Mouse (Mus musculus): ENCODE data around the gene Prrc2b. TPM values are rescaled to one million over a fixed set of nuclear protein-coding genes. Genes with fewer than 3 reads are reported as not detected.

The Prrc2b gene
- polyA plus RNA-seq (2012; ENCODE audit: low replicate concordance): 86.7 and 138 TPM in 2 replicates

DNA sequence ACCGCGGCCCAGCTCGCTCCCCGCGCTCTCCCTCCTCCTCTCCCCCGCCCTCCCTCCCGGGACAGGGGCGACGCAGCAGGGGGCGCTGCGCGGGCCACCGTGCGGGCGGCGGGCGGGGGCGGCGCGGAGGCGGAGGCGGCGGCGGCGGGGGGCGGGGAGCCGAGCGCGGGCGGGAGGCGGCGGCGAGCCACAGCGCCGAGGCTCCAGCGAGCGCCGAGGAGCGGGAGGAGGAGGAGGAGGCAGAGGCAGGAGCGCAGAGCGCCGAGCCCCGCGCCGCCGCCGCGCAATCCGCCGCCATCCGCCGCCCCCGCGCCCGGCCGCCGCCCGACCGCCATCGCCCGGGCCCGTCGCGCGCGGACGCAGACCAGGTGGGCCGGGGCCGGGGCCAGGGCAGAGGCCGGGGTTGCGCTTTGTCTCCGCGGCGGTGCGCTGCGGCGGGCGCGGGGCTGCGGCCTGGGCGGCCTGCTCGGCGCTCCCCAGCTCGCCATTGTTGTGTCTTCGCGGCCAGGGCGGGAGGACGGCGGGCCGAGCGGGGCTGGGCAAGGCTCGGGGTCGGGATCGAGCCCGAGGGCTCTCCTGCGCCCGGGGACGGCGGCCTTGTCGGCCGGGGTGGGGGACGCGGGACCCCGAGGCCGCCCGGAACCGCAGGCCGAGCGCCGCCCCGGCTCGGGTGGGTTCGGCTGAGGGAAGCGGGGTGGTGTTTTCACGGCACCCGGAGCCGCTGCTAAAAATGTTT lies at the start of gene Prrc2b:
Gene Prrc2b (plus strand): TSS at position 159 of the 736 bp plus-strand sequence.

DNA sequence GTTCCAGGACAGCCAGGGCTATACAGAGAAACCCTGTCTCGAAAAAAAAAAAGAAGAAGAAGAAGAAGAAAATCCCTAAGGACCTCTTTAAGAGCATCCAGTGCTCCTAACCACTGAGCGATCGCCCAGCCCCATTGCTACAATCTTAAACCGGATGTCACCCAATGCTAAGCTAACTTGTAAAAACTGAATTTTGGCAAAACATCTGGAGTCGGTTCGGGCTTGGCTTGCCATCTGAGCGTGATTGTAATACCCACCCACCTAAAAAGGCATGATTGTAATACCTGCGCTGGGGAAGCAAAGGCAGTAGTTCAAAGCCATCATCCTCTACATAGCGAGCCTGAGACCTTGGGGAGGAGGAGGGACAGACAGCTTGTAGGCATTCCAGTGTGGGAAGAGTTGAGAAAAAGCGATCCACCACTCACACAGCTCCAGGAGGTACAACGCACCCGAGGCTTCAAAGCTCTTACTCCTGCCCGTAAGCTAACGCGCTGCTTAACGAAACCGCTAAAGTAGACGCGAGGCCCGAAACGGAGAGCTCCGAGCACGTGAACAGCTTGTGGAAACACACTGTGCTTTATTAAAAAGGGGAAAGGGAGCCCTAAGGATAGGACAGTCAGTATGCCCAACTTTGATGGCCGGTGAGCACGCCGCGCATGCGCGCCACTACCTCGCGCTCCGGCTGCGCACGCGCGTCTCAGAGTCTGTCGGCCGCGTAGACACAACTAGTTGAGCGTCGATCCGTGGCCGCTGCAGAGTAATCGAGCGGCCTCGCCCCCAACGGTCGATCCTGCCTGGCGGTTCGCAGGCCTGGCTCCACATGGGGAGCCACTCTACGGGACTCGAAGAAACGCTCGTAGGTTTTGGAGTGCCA lies 85.2 kb downstream of the Prrc2b start, which contains the start of gene Pomt1:
Gene Pomt1 (plus strand): TSS at position 705 of the 874 bp plus-strand sequence.

DNA sequence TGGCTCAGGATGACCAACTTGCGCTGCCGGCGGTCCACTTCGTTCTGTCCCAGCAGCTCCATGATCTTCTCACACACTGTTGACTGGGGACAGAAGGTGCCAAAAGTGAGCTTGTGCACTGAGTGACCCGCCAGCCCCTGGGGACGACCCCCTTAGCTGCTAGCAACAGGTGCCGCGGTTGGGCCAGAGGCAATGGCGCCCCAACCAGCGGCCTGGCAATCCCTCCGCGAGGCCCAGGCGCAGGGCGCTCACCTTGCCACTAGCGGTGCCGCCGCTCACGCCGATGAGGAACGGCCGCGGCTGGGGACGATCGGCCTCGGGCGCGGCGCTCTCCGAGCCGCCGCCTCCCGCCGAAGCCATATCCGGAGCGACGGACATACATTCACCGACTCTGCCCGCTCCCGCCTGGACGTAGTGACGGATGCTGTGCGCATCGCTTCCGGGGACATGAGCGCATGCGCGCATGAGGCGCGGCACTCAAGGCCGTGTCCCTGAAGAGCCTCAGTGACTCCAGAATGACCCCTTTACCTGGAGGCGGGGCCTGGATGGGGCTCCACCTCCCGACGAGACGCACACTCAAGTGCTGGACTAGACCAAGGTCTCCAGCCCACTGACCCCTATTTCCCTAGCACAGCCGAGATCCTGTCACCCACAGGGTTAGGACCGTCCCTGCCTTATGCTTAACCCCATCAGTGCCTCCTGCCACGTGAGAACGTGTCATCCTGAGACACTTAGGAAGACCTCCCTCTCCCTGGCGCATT lies 109.0 kb downstream of the Prrc2b start, which contains the start of gene Uck1:
Gene Uck1 (minus strand): TSS at position 503 of the 761 bp plus-strand sequence.

Other genes with a start within 250 kb of the Prrc2b start
- gene Aif1l, start 200.9 kb upstream of the Prrc2b start, polyA plus RNA-seq (2012; ENCODE audit: low replicate concordance): 0.38 and 0.46 TPM in 2 replicates
- gene Nup214, start 176.6 kb upstream of the Prrc2b start, polyA plus RNA-seq (2012; ENCODE audit: low replicate concordance): 8.7 and 24.1 TPM in 2 replicates
- gene Fam78a, start 66.2 kb upstream of the Prrc2b start, polyA plus RNA-seq (2012; ENCODE audit: low replicate concordance): 81.4 and 84.9 TPM in 2 replicates
- gene Plpp7, start 55.6 kb upstream of the Prrc2b start, polyA plus RNA-seq (2012; ENCODE audit: low replicate concordance): 0.53 and 0.60 TPM in 2 replicates
- gene Pomt1, start 85.5 kb downstream of the Prrc2b start, polyA plus RNA-seq (2012; ENCODE audit: low replicate concordance): 9.6 and 10.7 TPM in 2 replicates
- 38.9 and 93.1 TPM in 2 replicates for gene Uck1, start 109.1 kb downstream of the Prrc2b start, polyA plus RNA-seq (2012; ENCODE audit: low replicate concordance)
- 27.5 and 32.9 TPM in 2 replicates for gene Golga2, start 136.3 kb downstream of the Prrc2b start, polyA plus RNA-seq (2012; ENCODE audit: low replicate concordance)
- 25.0 and 195 TPM in 2 replicates for gene Swi5, start 137.0 kb downstream of the Prrc2b start, polyA plus RNA-seq (2012; ENCODE audit: low replicate concordance)
- 191 and 234 TPM in 2 replicates for gene Ciz1, start 201.2 kb downstream of the Prrc2b start, polyA plus RNA-seq (2012; ENCODE audit: low replicate concordance)
- gene Dnm1, start 202.3 kb downstream of the Prrc2b start, polyA plus RNA-seq (2012; ENCODE audit: low replicate concordance): 1.2 TPM in 2 replicates
- gene 1110008P14Rik, start 230.9 kb downstream of the Prrc2b start, polyA plus RNA-seq (2012; ENCODE audit: low replicate concordance): 169 and 253 TPM in 2 replicates
- 50.7 and 52.8 TPM in 2 replicates for gene Lcn2, start 237.2 kb downstream of the Prrc2b start, polyA plus RNA-seq (2012; ENCODE audit: low replicate concordance)
- gene Ptges2, start 244.8 kb downstream of the Prrc2b start, polyA plus RNA-seq (2012; ENCODE audit: low replicate concordance): 2.4 and 4.3 TPM in 2 replicates